8 mouse cellular contexts compared by ENCODE assay signal in the genomic region with DNA sequence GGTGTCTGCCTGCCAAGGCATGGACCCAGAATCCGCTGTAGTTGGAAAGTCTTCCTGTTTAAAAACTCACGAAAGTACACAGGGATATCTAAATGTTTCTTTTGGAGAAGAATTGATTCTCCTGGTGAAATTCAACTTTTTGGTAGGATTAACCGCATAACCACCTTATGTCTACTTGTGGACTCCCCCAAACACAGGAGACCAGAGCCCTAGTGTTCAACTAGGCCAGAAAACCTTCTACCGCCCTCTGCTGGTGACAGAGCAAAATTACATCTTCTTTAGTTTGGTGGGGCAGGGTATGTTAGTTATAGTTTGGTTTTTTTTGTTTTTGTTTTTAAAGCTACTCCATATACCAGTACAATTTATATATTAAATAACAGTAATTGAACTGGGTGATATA. TPM values are rescaled to one million over a fixed set of nuclear protein-coding genes. Genes with fewer than 3 reads are reported as not detected.
DNase-seq lines count a peak whose midpoint lies in the region; ATAC-seq lines count a peak whose summit lies in the region.

No protein-coding gene starts in this region.

- peak; percentile 39 for DNase-seq in forebrain, embryonic 10.5 days (ENCODE audit: extremely low spot score, low spot score)
- peak; percentile 78 for DNase-seq in midbrain, embryonic 14.5 days
- peak; percentile 24 for DNase-seq in c-Kit-positive CD71-positive TER-119-positive erythroid progenitor cells, embryonic 14.5 days (ENCODE audit: low spot score)
- DNase-seq in kidney, postnatal 4 days, result peak; percentile 64 to 71
- peak; percentile 78 for DNase-seq in naive thymus-derived CD4-positive, alpha-beta T cell, adult 2 months (ENCODE audit: low read depth)
- DNase-seq in thymus, postnatal 36 days, result peak; percentile 50 to 53

- no peak overlapping the region for H3K9ac ChIP-seq in forebrain, embryonic 13.5 days
- H3K9ac ChIP-seq in midbrain, embryonic 14.5 days (replicated peaks; ENCODE audit: low read length), result no peak overlapping the region
- no peak overlapping the region for H3K9ac ChIP-seq in midbrain, embryonic 15.5 days

- H3K4me2 ChIP-seq in forebrain, embryonic 13.5 days, result no peak overlapping the region
- H3K4me2 ChIP-seq in midbrain, embryonic 14.5 days (ENCODE audit: low read length), result no peak overlapping the region
- H3K4me2 ChIP-seq in midbrain, embryonic 15.5 days, result no peak overlapping the region

- peaks cover 8% of the 10 kb centered on the region; the same call in 1 of the 2 replicates for H3K36me3 ChIP-seq in forebrain, embryonic 10.5 days (replicated peaks)
- H3K36me3 ChIP-seq in forebrain, embryonic 13.5 days (ENCODE audit: poor library complexity, severe bottlenecking), result no peaks in the 10 kb centered on the region
- H3K36me3 ChIP-seq in midbrain, embryonic 14.5 days (ENCODE audit: control insufficient read depth, insufficient read depth, low read length), result no peaks in the 10 kb centered on the region
- H3K36me3 ChIP-seq in midbrain, embryonic 15.5 days (replicated peaks), result no peaks in the 10 kb centered on the region

- no peaks in the 10 kb centered on the region for H3K9me3 ChIP-seq in forebrain, embryonic 10.5 days
- H3K9me3 ChIP-seq in forebrain, embryonic 13.5 days (replicated peaks), result no peaks in the 10 kb centered on the region
- H3K9me3 ChIP-seq in midbrain, embryonic 14.5 days (ENCODE audit: control insufficient read depth, low read length), result no peaks in the 10 kb centered on the region
- H3K9me3 ChIP-seq in midbrain, embryonic 15.5 days, result no peaks in the 10 kb centered on the region

- H3K4me3 ChIP-seq in forebrain, embryonic 10.5 days, result no peak overlapping the region
- no peak overlapping the region for H3K4me3 ChIP-seq in forebrain, embryonic 13.5 days
- H3K4me3 ChIP-seq in midbrain, embryonic 14.5 days (replicated peaks; ENCODE audit: low read depth, low read length), result no peak overlapping the region
- no peak overlapping the region for H3K4me3 ChIP-seq in midbrain, embryonic 15.5 days

- ATAC-seq in forebrain, embryonic 13.5 days, result no peak
- ATAC-seq in midbrain, embryonic 14.5 days (ENCODE audit: low FRiP score, low TSS enrichment), result no peak
- ATAC-seq in midbrain, embryonic 15.5 days (replicated peaks), result no peak

- no peaks in the 10 kb centered on the region for H3K27me3 ChIP-seq in forebrain, embryonic 10.5 days (ENCODE audit: poor library complexity, severe bottlenecking)
- H3K27me3 ChIP-seq in forebrain, embryonic 13.5 days, result no peaks in the 10 kb centered on the region
- H3K27me3 ChIP-seq in midbrain, embryonic 14.5 days (ENCODE audit: control insufficient read depth, insufficient read depth, low read length), result no peaks in the 10 kb centered on the region
- H3K27me3 ChIP-seq in midbrain, embryonic 15.5 days (replicated peaks), result no peaks in the 10 kb centered on the region

- no peak overlapping the region for H3K27ac ChIP-seq in forebrain, embryonic 10.5 days
- no peak overlapping the region for H3K27ac ChIP-seq in forebrain, embryonic 13.5 days
- no peak overlapping the region for H3K27ac ChIP-seq in midbrain, embryonic 14.5 days (replicated peaks; ENCODE audit: low read depth, low read length)
- H3K27ac ChIP-seq in midbrain, embryonic 15.5 days, result no peak overlapping the region

- H3K4me1 ChIP-seq in forebrain, embryonic 10.5 days, result peaks cover 8% of the 10 kb centered on the region
- no peaks in the 10 kb centered on the region for H3K4me1 ChIP-seq in forebrain, embryonic 13.5 days
- H3K4me1 ChIP-seq in midbrain, embryonic 14.5 days (ENCODE audit: control insufficient read depth, insufficient read depth, low read length), result no peaks in the 10 kb centered on the region
- no peaks in the 10 kb centered on the region for H3K4me1 ChIP-seq in midbrain, embryonic 15.5 days

- WGBS in forebrain, embryonic 10.5 days, result 58% methylated on average over 4 of the region's 4 CpGs
- WGBS in forebrain, embryonic 13.5 days, result 49% methylated on average over 4 of the region's 4 CpGs
- 57% methylated on average over 4 of the region's 4 CpGs for WGBS in midbrain, embryonic 14.5 days
- 49% methylated on average over 4 of the region's 4 CpGs for WGBS in midbrain, embryonic 15.5 days

RNA-seq across cellular contexts. Expression of a gene that starts 55.2 kb away (rescaled TPM):
- 7.2 and 7.3 TPM in 2 replicates for polyA plus RNA-seq in forebrain, embryonic 10.5 days (2016; fragmentation: Nextera tagmentation; extraction: Ambion mirVana)
- polyA plus RNA-seq in forebrain, embryonic 13.5 days (2015; fragmentation: Nextera tagmentation; extraction: Ambion mirVana), result 6.8 and 8.0 TPM in 2 replicates
- 8.0 and 8.2 TPM in 2 replicates for polyA plus RNA-seq in midbrain, embryonic 14.5 days (2014; fragmentation: Nextera tagmentation; extraction: Ambion mirVana)
- polyA plus RNA-seq in midbrain, embryonic 15.5 days (2015; fragmentation: Nextera tagmentation; extraction: Ambion mirVana), result 7.5 and 8.3 TPM in 2 replicates

Comparison
In these comparisons a context has a peak if more than half of its experiments do, and no peak if none do; other contexts are left out.
1. DNase-seq: peak in every context shown above with its lines; median percentile 78 in midbrain, embryonic 14.5 days; 78 in naive thymus-derived CD4-positive, alpha-beta T cell, adult 2 months; 68 in kidney, postnatal 4 days; 52 in thymus, postnatal 36 days; 39 in forebrain, embryonic 10.5 days; 24 in c-Kit-positive CD71-positive TER-119-positive erythroid progenitor cells, embryonic 14.5 days.